Mouse (Mus musculus) stomach, embryonic 16.5 days (tissue): ENCODE data around the gene Relb. TPM values are rescaled to one million over a fixed set of nuclear protein-coding genes. Genes with fewer than 3 reads are reported as not detected.
"Not testable (repeated sequence)": the region's sequence is repeated elsewhere in the genome, so short reads cannot be mapped to it uniquely, and the experiment has no call there.

Experiments used
- ATAC-seq: fragments of 200-750 bp; cut with Nextera tagmentation; 2 replicates; pipeline ENCODE4 v1.8.0; 2017; ENCODE audit warnings: moderate number of reproducible peaks, moderate TSS enrichment; ENCODE audit not compliant: insufficient read depth, low FRiP score
- H3K27ac ChIP-seq: fragments of 300-500 bp; sonication (generic); 2 replicates; pipeline ENCODE4 v1.5.1; 2014; ENCODE audit warnings: low read length
- H3K27me3 ChIP-seq: fragments of 300-500 bp; sonication (generic); 2 replicates; pipeline ENCODE4 v1.6.1; 2014; ENCODE audit warnings: low read length, control low read depth, mixed read lengths; ENCODE audit not compliant: control insufficient read depth, insufficient read depth
- H3K36me3 ChIP-seq: fragments of 300-500 bp; sonication (generic); 2 replicates; pipeline ENCODE4 v1.6.1; 2014; ENCODE audit warnings: low read length; ENCODE audit not compliant: control insufficient read depth, insufficient read depth
- H3K4me1 ChIP-seq: fragments of 300-500 bp; sonication (generic); 2 replicates; pipeline ENCODE4 v1.6.1; 2014; ENCODE audit warnings: low read length, control low read depth, mixed read lengths; ENCODE audit not compliant: control insufficient read depth, insufficient read depth
- H3K4me2 ChIP-seq: fragments of 300-500 bp; sonication (generic); 2 replicates; pipeline ENCODE4 v1.6.1; 2014; ENCODE audit warnings: low read depth, low read length, mixed read lengths
- H3K4me3 ChIP-seq: fragments of 300-500 bp; sonication (generic); replicated peaks from 2 replicates; pipeline ENCODE4 v1.5.1; 2014; ENCODE audit warnings: mild to moderate bottlenecking, low read length
- H3K9ac ChIP-seq: fragments of 300-500 bp; sonication (generic); 2 replicates; pipeline ENCODE4 v1.6.1; 2014; ENCODE audit warnings: low read length
- H3K9me3 ChIP-seq: fragments of 300-500 bp; sonication (generic); replicated peaks from 2 replicates; pipeline ENCODE4 v1.6.1; 2016; ENCODE audit warnings: low read length, control low read depth; ENCODE audit not compliant: control insufficient read depth
- WGBS: fragments of 180-500 bp; shearing (Covaris S2); extraction: QIAGEN DNeasy Blood & Tissue Kit; methylation state at CpG from one replicate; pipeline ENCODE4 v1.1.7; 2014; 5-methylcytosine and 5-hydroxymethylcytosine counted together
- polyA plus RNA-seq: library from polyadenylated mRNA; unstranded; fragments of >200 nt; fragmentation: Nextera tagmentation; extraction: Ambion mirVana; gene quantifications from 2 replicates; pipeline ENCODE4 v1.2.1, GENCODE M21; 2015

Relb gene
- polyA plus RNA-seq, 1 experiment from 2014 or later, result 9.0 TPM

DNA sequence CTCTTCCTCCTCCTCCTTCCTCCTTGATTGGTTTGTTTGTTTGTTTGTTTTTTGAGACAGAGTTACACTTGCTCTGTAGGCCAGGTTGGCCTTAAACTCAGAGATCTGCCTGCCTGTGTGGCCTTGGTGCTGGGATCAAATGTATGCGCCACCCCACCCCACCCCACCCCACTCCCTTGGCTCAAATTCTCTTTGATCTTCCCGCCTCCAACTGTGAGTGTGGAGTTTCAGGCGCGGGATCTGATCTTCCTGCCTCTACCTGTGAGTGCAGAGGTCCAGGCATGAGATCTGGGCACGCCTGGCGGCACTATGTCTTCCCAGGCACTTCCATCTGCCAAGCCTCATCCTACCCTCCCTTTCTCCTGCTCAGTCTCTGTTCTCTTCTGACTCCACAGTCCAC lies 7.0 kb downstream of the Relb start:
- Histone ChIP-seq H3K4me1 (peaks cover 14% of the 10 kb centered on the region), H3K4me3 (no peak overlapping the region), H3K27me3 (no peaks in the 10 kb centered on the region), H3K36me3 (no peaks in the 10 kb centered on the region), H3K27ac (no peak overlapping the region), H3K9ac (no peak overlapping the region; the same call in 1 of the 2 replicates), H3K9me3 (no peaks in the 10 kb centered on the region), H3K4me2 (no peak overlapping the region)
- no peak for ATAC-seq
- 32% methylated on average over 6 of the region's 6 CpGs for WGBS

DNA sequence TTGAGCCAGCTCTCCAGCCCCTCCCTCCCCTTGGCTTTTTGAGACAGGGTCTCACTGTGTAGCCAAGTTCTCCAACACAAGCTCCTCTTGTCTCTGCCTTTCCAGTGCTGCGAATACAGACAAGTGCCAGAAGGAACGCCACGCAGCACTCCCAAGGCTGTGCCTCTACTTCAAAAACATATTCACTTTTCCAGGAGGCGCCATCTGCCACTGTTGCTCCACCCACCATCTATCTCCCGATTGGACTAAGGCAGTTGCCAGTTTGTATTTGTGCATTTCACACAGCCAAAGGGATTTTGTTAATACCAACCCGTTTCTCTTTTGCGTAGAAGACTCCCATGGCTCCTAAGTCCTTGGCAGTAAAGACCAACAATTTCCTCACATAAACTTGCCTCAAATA lies 8.4 kb downstream of the Relb start:
- Histone ChIP-seq H3K9ac (no peak overlapping the region), H3K27me3 (no peaks in the 10 kb centered on the region), H3K27ac (no peak overlapping the region), H3K4me2 (no peak overlapping the region), H3K36me3 (no peaks in the 10 kb centered on the region), H3K4me1 (peaks cover 14% of the 10 kb centered on the region), H3K9me3 (no peaks in the 10 kb centered on the region), H3K4me3 (no peak overlapping the region)
- no peak for ATAC-seq
- WGBS, result 91% methylated on average over 7 of the region's 7 CpGs

DNA sequence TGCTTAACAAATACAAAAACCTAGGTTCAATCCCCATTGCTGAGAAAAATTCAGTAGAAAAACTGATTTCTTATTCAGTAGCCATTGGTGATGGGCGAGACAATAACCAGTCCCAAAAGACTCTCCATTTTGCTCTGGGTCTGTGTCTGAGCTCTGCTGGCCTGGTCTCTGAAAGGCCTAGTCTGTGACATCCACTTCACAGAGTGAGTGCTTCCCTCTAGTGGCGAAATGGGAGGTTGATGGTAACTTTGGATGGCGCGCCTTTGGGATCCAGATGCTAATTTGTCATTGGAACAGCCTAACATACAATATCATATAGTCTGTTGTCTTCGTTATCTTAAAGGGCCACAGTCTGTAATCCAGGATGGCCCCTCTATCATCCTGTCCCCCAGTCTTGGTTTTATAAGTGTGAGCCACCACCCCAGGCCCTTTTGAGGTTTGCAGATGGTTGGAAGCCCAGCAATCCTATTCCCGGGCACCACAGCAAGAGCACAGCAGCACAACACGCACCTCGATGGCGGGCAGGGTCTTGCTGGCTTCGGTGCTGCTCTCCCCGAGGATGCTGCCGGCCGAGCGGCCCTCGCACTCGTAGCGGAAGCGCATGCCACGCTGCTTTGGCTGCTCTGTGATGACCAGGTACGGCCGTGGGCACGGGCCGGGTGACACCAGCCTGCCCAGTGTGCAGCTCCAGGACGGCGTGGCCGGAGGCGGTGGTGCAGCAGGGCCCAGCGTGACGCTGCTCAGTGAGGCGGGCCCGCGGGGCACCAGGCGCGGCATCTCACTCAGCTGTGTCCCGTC lies 10.0 kb downstream of the Relb start:
- ATAC-seq, result peak; percentile 68; the same call in 1 of the 2 replicates
- Histone ChIP-seq H3K4me2 (peak overlapping the region; percentile 53), H3K4me3 (peak overlapping the region; percentile 39), H3K27me3 (no peaks in the 10 kb centered on the region), H3K9ac (peak overlapping the region; percentile 71), H3K27ac (no peak overlapping the region; the same call in 1 of the 2 replicates), H3K36me3 (no peaks in the 10 kb centered on the region), H3K4me1 (peaks cover 13% of the 10 kb centered on the region), H3K9me3 (no peaks in the 10 kb centered on the region)
- WGBS, result 10% methylated on average over 35 of the region's 35 CpGs

DNA sequence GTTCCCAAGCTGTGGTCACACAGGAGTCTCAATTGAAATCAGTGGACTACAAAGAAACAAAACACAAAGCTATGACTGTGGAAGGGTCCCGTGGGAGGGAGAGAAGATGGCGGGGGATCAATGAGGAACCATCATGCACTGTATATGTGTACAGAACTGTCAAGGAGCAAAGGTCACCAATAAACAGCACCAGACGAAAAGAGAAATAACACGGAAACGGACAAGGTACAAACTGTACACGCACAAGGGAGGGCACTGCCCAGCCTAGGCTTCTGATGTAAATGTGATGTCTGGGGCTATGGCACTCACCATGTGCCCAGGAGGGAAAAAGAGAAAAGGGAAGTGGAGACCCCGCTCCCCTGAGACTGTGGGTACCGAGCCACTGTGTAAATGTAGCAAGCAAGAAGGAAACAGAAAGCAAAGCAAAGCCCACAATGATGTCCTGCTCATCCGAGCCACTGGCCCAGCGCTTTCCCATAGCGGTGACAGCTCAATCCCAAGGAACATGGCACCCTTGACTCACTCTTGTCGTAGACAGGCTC lies 14.1 kb downstream of the Relb start:
- no peaks in the 10 kb centered on the region for H3K27me3 ChIP-seq
- peaks cover 5% of the 10 kb centered on the region for H3K4me1 ChIP-seq
- H3K27ac ChIP-seq, result no peak overlapping the region
- H3K36me3 ChIP-seq, result no peaks in the 10 kb centered on the region
- no peak for ATAC-seq
- no peak overlapping the region for H3K4me3 ChIP-seq
- H3K9ac ChIP-seq, result no peak overlapping the region
- 88% methylated on average over 12 of the region's 12 CpGs for WGBS
- H3K9me3 ChIP-seq, result no peaks in the 10 kb centered on the region
- no peak overlapping the region for H3K4me2 ChIP-seq

DNA sequence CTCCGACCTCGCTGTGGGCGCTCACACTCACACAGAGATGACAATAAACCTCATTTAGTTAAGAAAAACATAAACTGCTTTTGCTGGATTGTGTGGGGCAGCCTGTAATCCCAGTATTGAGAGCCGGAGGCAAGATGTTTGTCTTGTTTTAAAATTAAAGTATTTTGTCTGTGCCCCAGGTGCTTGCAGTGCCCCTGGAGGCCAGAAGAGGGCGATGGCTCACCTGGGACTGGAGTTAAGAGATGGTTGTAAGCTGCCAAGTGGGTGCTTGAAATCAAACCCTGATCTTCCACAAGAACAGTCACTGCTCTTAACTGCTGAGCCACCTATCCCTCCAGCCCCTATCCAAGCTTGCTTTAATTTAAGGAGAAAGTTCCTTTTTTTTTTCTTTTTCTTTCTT lies 18.3 kb downstream of the Relb start:
- no peaks in the 10 kb centered on the region for H3K4me1 ChIP-seq
- H3K9me3 ChIP-seq, result no peaks in the 10 kb centered on the region
- H3K27ac ChIP-seq, result no peak overlapping the region
- WGBS, result 75% methylated on average over 5 of the region's 5 CpGs
- ATAC-seq, result no peak
- H3K27me3 ChIP-seq, result no peaks in the 10 kb centered on the region
- no peak overlapping the region for H3K4me2 ChIP-seq
- no peak overlapping the region for H3K4me3 ChIP-seq
- H3K36me3 ChIP-seq, result peaks cover 5% of the 10 kb centered on the region; the same call in 1 of the 2 replicates
- no peak overlapping the region for H3K9ac ChIP-seq

DNA sequence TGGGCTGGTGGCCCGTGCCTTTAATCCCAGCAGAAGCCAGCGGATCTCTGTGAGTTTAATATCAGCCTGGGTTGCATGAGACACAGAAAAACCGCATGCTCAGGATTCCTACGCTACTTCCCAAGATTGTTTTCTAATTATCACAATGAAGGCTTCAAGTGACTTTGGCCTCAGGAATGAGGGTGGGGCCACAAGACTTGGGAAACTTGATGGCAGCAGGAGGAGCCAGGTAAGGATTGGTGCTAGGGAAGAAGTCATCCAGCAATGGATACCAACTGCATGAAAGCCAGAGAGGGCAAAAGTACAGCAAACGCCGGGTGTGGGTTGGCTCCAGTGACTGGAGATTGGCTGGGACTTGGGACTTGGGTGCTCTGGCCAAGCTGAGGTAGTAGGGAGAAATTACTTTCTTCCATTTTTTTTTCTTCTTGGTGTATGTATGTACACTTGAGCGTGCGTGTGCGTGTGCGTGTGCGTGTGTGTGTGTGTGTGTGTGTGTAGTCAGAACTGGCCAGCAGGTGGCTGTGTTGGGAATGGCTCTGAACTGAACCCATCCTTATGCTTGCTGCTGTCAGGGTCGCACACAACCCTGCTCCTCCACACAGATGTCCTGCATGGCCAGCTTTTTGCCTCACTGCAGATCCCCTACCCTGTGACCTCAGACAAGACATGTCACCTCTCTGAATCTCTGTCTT lies 19.5 kb downstream of the Relb start:
- 82% methylated on average over 12 of the region's 12 CpGs for WGBS
- no peaks in the 10 kb centered on the region for H3K27me3 ChIP-seq
- H3K9me3 ChIP-seq, result no peaks in the 10 kb centered on the region
- no peaks in the 10 kb centered on the region for H3K4me1 ChIP-seq
- peaks cover 5% of the 10 kb centered on the region; the same call in 1 of the 2 replicates for H3K36me3 ChIP-seq
- H3K9ac ChIP-seq, result no peak overlapping the region
- ATAC-seq, result peak; percentile 26; the same call in 1 of the 2 replicates
- H3K4me2 ChIP-seq, result no peak overlapping the region
- no peak overlapping the region for H3K27ac ChIP-seq
- H3K4me3 ChIP-seq, result no peak overlapping the region

DNA sequence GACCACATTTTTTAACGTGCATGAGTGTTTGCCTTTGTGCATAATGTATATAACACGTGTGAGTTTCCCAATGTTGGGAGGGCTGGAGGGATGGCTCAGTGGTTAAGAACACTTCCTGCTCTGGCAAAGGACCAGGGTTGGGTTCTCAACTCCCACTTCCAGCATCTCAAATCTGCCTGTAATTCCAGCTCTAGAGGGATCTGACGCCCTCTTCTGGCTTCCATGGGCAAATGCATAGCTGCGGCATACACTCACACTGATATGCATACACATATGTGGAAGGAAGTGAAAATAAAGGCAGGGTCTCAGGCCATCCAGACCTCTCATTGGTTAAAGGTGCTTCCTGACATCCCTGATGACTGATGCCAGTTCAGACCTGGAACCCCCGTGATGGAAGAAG lies 21.9 kb downstream of the Relb start:
- H3K9me3 ChIP-seq, result no peaks in the 10 kb centered on the region
- H3K4me2 ChIP-seq, result no peak overlapping the region
- H3K4me3 ChIP-seq, result no peak overlapping the region
- H3K27ac ChIP-seq, result no peak overlapping the region
- H3K36me3 ChIP-seq, result peaks cover 10% of the 10 kb centered on the region
- 75% methylated on average over 5 of the region's 5 CpGs for WGBS
- peaks cover 15% of the 10 kb centered on the region for H3K4me1 ChIP-seq
- ATAC-seq, result no peak
- H3K27me3 ChIP-seq, result no peaks in the 10 kb centered on the region
- no peak overlapping the region for H3K9ac ChIP-seq

DNA sequence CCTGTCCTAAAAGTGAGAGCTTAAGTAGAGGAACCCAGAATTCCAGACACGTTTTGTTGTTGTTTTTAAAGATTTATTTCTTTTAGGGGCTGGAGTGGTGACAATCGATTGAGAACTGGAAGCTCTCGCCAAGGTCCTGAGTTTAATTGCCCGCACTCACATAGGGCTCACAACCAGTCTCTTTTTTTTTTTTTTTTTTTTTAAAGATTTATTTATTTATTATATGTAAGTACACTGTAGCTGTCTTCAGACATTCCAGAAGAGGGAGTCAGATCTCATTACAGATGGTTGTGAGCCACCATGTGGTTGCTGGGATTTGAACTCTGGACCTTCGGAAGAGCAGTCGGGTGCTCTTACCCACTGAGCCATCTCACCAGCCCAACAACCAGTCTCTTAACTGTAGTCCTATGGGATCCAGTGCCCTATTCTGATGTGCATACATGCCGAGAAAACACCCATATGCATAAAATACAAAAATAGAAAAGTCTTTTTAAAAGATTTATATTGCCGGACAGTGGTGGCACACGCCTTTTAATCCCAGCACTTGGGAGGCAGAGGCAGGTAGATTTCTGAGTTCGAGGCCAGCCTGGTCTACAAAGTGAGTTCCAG lies 24.5 kb downstream of the Relb start:
- not testable (repeated sequence) for H3K9me3 ChIP-seq, H3K9ac ChIP-seq, H3K27ac ChIP-seq, ATAC-seq, H3K36me3 ChIP-seq, H3K27me3 ChIP-seq
- Histone ChIP-seq H3K4me2 (peak overlapping the region; percentile 75), H3K4me1 (peaks cover 15% of the 10 kb centered on the region), H3K4me3 (peak overlapping the region; percentile 88)
- 54% methylated on average over 10 of the region's 10 CpGs for WGBS
